Mouse (Mus musculus) embryonic facial prominence, embryonic 14.5 days (tissue): Measurements from ENCODE around the gene Rex1bd. TPM values are rescaled to one million over a fixed set of nuclear protein-coding genes. Genes with fewer than 3 reads are reported as not detected.

Experiments
- ATAC-seq: fragments of 200-750 bp; cut with Nextera tagmentation; 2 replicates; pipeline ENCODE4 v1.8.0; 2017; ENCODE audit warnings: low read depth, moderate number of reproducible peaks, moderate TSS enrichment
- DNase-seq: peaks from one replicate; pipeline ENCODE4 v3.0.0-alpha.2; 2015; ENCODE audit warnings: low spot score
- H3K27ac ChIP-seq: fragments of 300-500 bp; sonication (generic); replicated peaks from 2 replicates; pipeline ENCODE4 v1.5.1; 2014; ENCODE audit warnings: low read depth, mild to moderate bottlenecking, low read length, moderate library complexity
- H3K27me3 ChIP-seq: fragments of 300-500 bp; sonication (generic); replicated peaks from 2 replicates; pipeline ENCODE4 v1.6.1; 2014; ENCODE audit warnings: low read length; ENCODE audit not compliant: control insufficient read depth, insufficient read depth
- H3K36me3 ChIP-seq: fragments of 300-500 bp; sonication (generic); 2 replicates; pipeline ENCODE4 v1.6.1; 2014; ENCODE audit warnings: low read length, mixed read lengths; ENCODE audit not compliant: control insufficient read depth, insufficient read depth
- H3K4me1 ChIP-seq: fragments of 300-500 bp; sonication (generic); 2 replicates; pipeline ENCODE4 v1.6.1; 2014; ENCODE audit warnings: antibody characterized with exemption, low read length; ENCODE audit not compliant: control insufficient read depth, insufficient read depth
- H3K4me2 ChIP-seq: fragments of 300-500 bp; sonication (generic); 2 replicates; pipeline ENCODE4 v1.6.1; 2014; ENCODE audit warnings: low read depth, mild to moderate bottlenecking, low read length, moderate library complexity, mixed read lengths
- H3K4me3 ChIP-seq: fragments of 300-500 bp; sonication (generic); 2 replicates; pipeline ENCODE4 v1.5.1; 2014; ENCODE audit warnings: low read depth, mild to moderate bottlenecking, low read length
- H3K9ac ChIP-seq: fragments of 300-500 bp; sonication (generic); 2 replicates; pipeline ENCODE4 v1.6.1; 2014; ENCODE audit warnings: low read depth, mild to moderate bottlenecking, low read length, moderate library complexity, mixed read lengths
- H3K9me3 ChIP-seq: fragments of 300-500 bp; sonication (generic); 2 replicates; pipeline ENCODE4 v1.6.1; 2016; ENCODE audit warnings: low read length; ENCODE audit not compliant: control insufficient read depth
- WGBS: fragments of 180-500 bp; shearing (Covaris S2); extraction: QIAGEN DNeasy Blood & Tissue Kit; methylation state at CpG from one replicate; pipeline ENCODE4 v1.1.7; 2014; 5-methylcytosine and 5-hydroxymethylcytosine counted together
- polyA plus RNA-seq: library from polyadenylated mRNA; unstranded; fragments of >200 nt; fragmentation: Nextera tagmentation; extraction: Ambion mirVana; gene quantifications from 2 replicates; pipeline ENCODE4 v1.2.1, GENCODE M21; 2014

Rex1bd gene
- polyA plus RNA-seq, 1 experiment from 2014 or later, result 148 TPM

DNA sequence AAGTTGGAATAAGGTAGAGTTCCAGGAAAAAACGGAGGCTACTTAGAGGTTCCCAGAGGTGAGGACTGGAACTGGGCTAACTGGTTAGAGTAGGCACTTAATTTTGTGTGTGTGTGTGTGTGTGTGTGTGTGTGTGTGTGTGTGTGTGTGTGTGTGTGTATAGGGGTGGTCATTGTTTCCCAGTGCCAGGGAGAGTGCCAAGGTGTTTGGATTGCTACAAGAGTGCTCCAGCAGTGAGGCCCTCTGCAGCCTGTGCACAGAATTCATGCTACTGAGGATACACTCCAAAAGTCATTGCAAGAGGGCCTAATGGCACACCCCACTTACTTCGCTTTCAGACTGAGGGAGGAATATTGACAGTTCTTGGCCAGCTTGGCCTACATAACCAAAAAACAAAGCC, 23.6 kb downstream of the Rex1bd start:
- H3K9ac ChIP-seq, result no peak overlapping the region
- WGBS, result 59% methylated on average over 2 of the region's 2 CpGs
- no peaks in the 10 kb centered on the region for H3K36me3 ChIP-seq
- H3K27ac ChIP-seq, result no peak overlapping the region
- ATAC-seq (no peak), DNase-seq (no peak)
- peaks cover 23% of the 10 kb centered on the region for H3K27me3 ChIP-seq
- H3K4me3 ChIP-seq, result no peak overlapping the region
- H3K9me3 ChIP-seq, result no peaks in the 10 kb centered on the region
- no peak overlapping the region for H3K4me2 ChIP-seq
- peaks cover 7% of the 10 kb centered on the region; the same call in 1 of the 2 replicates for H3K4me1 ChIP-seq

GRCm38 (mm10) chr8:70481908-70482307, 24.6 kb downstream of the Rex1bd start:
- ATAC-seq (no peak), DNase-seq (no peak)
- Histone ChIP-seq H3K9me3 (no peaks in the 10 kb centered on the region), H3K4me1 (no peaks in the 10 kb centered on the region; the same call in 1 of the 2 replicates), H3K27ac (no peak overlapping the region), H3K36me3 (no peaks in the 10 kb centered on the region), H3K4me3 (no peak overlapping the region), H3K4me2 (no peak overlapping the region), H3K27me3 (peaks cover 16% of the 10 kb centered on the region; the same call in 1 of the 2 replicates), H3K9ac (no peak overlapping the region)
- 77% methylated on average over 3 of the region's 3 CpGs for WGBS

- DNase-seq, result peak; percentile 60
- peak; percentile 27; the same call in 1 of the 2 replicates for ATAC-seq
- Histone ChIP-seq H3K9ac (no peak overlapping the region), H3K4me1 (peaks cover 4% of the 10 kb centered on the region; the same call in 1 of the 2 replicates), H3K4me2 (peak overlapping the region; percentile 89), H3K36me3 (0 out of 2 replicates have a peak, but pooled peaks cover 4% of the 10 kb centered on the region), H3K27me3 (no peaks in the 10 kb centered on the region), H3K9me3 (no peaks in the 10 kb centered on the region), H3K4me3 (peak overlapping the region; percentile 76), H3K27ac (no peak overlapping the region)
- WGBS, result 2% methylated on average over 20 of the region's 21 CpGs
Observed at GRCm38 (mm10) chr8:70477269-70477982, 29.1 kb downstream of the Rex1bd start.

- peak within 1 kb of the TSS; percentile 93 for H3K9ac ChIP-seq
- WGBS, result 1% methylated on average over 48 of the region's 53 CpGs
Observed at GRCm38 (mm10) chr8:70476333-70477268, 30.0 kb downstream of the Rex1bd start, which contains the start of gene Klhl26. Gene Klhl26 (minus strand): TSS chr8:70476968.

DNA sequence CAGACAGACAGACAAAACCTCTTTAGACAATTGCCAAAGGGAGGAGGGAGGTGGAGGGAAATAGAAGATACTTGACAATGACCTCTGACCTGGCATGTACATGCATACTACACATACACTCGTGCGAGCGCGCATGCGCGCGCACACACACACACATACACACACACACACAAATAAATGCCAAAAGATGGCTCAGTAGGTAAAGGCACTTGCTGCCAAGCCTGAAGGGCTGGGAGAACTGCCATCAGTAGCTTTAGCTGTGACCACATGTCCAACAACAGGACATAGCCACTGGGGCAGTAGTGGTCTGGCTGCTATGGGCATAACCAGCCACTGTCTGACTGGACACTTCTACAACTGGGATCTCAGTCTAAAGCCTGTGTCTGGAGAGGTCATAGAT, 34.7 kb downstream of the Rex1bd start:
- 0 out of 2 replicates have a peak, but pooled peaks cover 4% of the 10 kb centered on the region for H3K4me1 ChIP-seq
- WGBS, result 97% methylated on average over 7 of the region's 7 CpGs

More at GRCm38 (mm10) chr8:70476333-70477268, 30.0 kb downstream of the Rex1bd start, which contains the start of gene Klhl26:
- Histone ChIP-seq H3K36me3 (0 out of 2 replicates have a peak, but pooled peaks cover 5% of the 10 kb centered on the region), H3K27me3 (no peaks in the 10 kb centered on the region), H3K4me1 (peaks cover 4% of the 10 kb centered on the region; the same call in 1 of the 2 replicates), H3K9me3 (no peaks in the 10 kb centered on the region), H3K27ac (0 out of 2 replicates have a peak within 1 kb of the TSS, but pooled peaks have one; percentile 28), H3K4me2 (peak within 1 kb of the TSS; percentile 89), H3K4me3 (peak within 1 kb of the TSS; percentile 76)
- DNase-seq (peak; percentile 96), ATAC-seq (peak; percentile 94)

DNA sequence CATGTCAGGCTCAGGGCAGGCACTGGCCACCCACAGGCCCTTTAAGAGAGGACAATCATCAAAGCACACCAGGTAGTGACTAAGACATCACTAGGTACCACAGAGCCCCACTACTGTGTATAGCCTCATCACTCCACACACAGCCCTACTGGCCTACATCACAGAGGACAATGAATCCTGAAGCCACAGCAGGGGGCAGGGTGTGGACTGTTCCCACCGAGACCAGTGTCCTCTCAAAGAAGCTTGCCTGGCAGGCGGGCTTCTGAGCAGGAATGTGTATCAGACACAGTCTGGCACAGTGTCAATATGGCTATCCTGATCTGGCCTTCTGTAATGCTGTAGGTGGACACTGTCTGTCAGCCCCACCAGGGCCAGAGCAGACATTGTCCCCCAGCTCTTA, 36.6 kb downstream of the Rex1bd start:
- DNase-seq (no peak), ATAC-seq (no peak)
- Histone ChIP-seq H3K9ac (no peak overlapping the region), H3K9me3 (no peaks in the 10 kb centered on the region), H3K27ac (no peak overlapping the region), H3K4me3 (no peak overlapping the region), H3K36me3 (0 out of 2 replicates have a peak, but pooled peaks cover 10% of the 10 kb centered on the region), H3K4me2 (no peak overlapping the region), H3K27me3 (no peaks in the 10 kb centered on the region), H3K4me1 (no peaks in the 10 kb centered on the region)
- 76% methylated on average over 2 of the region's 2 CpGs for WGBS

More for the DNA sequence above, 34.7 kb downstream of the Rex1bd start:
- Histone ChIP-seq H3K9me3 (no peaks in the 10 kb centered on the region), H3K9ac (no peak overlapping the region), H3K4me3 (no peak overlapping the region), H3K4me2 (no peak overlapping the region), H3K27me3 (no peaks in the 10 kb centered on the region), H3K27ac (no peak overlapping the region), H3K36me3 (0 out of 2 replicates have a peak, but pooled peaks cover 10% of the 10 kb centered on the region)
- ATAC-seq (no peak), DNase-seq (no peak)

DNA sequence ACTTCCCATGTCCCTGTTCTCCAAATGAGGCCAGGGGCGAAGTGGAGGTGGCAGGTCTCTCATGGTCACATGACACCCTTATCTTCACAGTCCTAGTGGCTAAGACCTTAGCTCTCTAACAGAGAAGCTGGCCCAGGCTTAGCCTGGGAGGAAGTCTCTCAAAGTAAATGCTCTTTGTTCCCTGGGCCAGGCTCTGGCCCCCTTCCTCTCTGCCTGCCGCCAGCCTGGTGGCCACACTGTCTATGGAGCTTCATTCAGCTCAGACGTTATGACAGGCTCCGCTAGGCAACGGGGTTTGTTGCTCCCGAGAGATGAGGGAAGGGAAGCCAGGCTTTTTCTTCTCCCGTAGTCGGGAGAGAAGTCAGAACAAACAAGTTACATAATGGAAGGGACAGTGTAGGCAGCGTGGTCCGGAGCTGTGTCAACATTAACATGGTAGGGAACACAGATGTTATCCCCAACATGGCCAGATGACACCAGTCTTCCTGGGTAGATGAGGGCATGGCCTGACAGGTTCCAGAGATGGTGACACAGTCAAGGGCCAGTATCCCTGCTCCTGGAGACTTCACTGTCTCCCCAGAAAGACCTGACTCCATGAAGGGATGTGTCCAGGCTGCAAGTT, 37.1 kb downstream of the Rex1bd start:
- H3K9me3 ChIP-seq, result no peaks in the 10 kb centered on the region
- no peak overlapping the region for H3K27ac ChIP-seq
- H3K27me3 ChIP-seq, result no peaks in the 10 kb centered on the region
- 0 out of 2 replicates have a peak, but pooled peaks cover 10% of the 10 kb centered on the region for H3K36me3 ChIP-seq
- H3K4me1 ChIP-seq, result no peaks in the 10 kb centered on the region
- WGBS, result 54% methylated on average over 10 of the region's 10 CpGs
- DNase-seq (no peak), ATAC-seq (no peak)
- no peak overlapping the region for H3K9ac ChIP-seq
- H3K4me3 ChIP-seq, result no peak overlapping the region
- no peak overlapping the region for H3K4me2 ChIP-seq

DNA sequence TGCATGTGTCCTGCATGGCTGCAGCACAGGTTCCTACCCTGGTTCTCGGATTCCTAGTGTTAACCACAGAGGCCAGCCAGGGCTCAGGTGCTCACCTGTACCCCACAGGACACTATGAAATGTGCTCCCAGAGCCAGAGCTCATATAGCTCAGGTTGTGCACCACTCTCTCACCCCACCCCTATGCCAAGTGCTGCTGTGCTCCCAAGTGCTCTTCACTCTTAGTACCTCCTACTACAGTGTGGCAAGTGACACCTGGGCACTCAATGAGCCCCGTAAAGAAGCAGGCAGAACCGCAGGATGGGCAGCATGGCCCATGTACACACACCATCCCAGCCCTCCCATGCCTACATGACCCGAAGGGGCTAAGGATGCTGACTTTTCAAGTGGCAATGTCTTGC, 37.8 kb downstream of the Rex1bd start:
- DNase-seq (no peak), ATAC-seq (no peak)
- no peak overlapping the region for H3K9ac ChIP-seq
- 93% methylated on average over 4 of the region's 4 CpGs for WGBS
- H3K4me1 ChIP-seq, result no peaks in the 10 kb centered on the region
- H3K36me3 ChIP-seq, result 0 out of 2 replicates have a peak, but pooled peaks cover 10% of the 10 kb centered on the region
- H3K27ac ChIP-seq, result no peak overlapping the region
- H3K4me2 ChIP-seq, result no peak overlapping the region
- no peak overlapping the region for H3K4me3 ChIP-seq
- no peaks in the 10 kb centered on the region for H3K9me3 ChIP-seq
- H3K27me3 ChIP-seq, result no peaks in the 10 kb centered on the region
